Mouse (Mus musculus) small intestine, adult 2 months (tissue): ENCODE measurements around the gene Apopt1. TPM values are rescaled to one million over a fixed set of nuclear protein-coding genes. Genes with fewer than 3 reads are reported as not detected.

ENCODE experiments used
- H3K27ac ChIP-seq: fragments of 200-500 bp; 2 replicates; pipeline ENCODE4 v1.5.1; 2012; ENCODE audit warnings: low read depth, low read length, control low read depth, inconsistent platforms; ENCODE audit not compliant: insufficient read depth
- H3K27me3 ChIP-seq: fragments of 200-500 bp; 2 replicates; pipeline ENCODE4 v1.6.1; 2012; ENCODE audit warnings: mild to moderate bottlenecking, moderate library complexity, low read length, inconsistent platforms; ENCODE audit not compliant: control insufficient read depth, insufficient read depth
- H3K36me3 ChIP-seq: fragments of 200-500 bp; 2 replicates; pipeline ENCODE4 v1.6.1; 2012; ENCODE audit warnings: mild to moderate bottlenecking, low read length, control low read depth, inconsistent platforms; ENCODE audit not compliant: control insufficient read depth, insufficient read depth
- H3K4me1 ChIP-seq: fragments of 200-500 bp; 2 replicates; pipeline ENCODE4 v1.6.1; 2012; ENCODE audit warnings: low read length, inconsistent platforms, mixed read lengths; ENCODE audit not compliant: control insufficient read depth, insufficient read depth, insufficient read length
- H3K4me3 ChIP-seq: fragments of 200-500 bp; 2 replicates; pipeline ENCODE4 v1.5.1; 2012; ENCODE audit warnings: low read depth, mild to moderate bottlenecking, control low read depth, inconsistent platforms, low read length, moderate library complexity
- CTCF ChIP-seq: fragments of 200-500 bp; IDR thresholded peaks from 2 replicates; pipeline ENCODE4 v1.5.1; 2012; ENCODE audit warnings: low read depth, mild to moderate bottlenecking, control low read depth, inconsistent platforms, low read length, moderate library complexity, mixed read lengths; ENCODE audit not compliant: insufficient replicate concordance, insufficient read length; ENCODE audit errors: extremely low read depth
- POLR2A ChIP-seq: fragments of 200-500 bp; IDR thresholded peaks from 2 replicates; pipeline ENCODE4 v1.6.1; 2012; ENCODE audit warnings: low read depth, mild to moderate bottlenecking, control low read depth, inconsistent platforms, low read length, moderate library complexity
- WGBS: fragments of 180-500 bp; shearing (Covaris S2); methylation state at CpG from one replicate; pipeline ENCODE4 v1.1.7; 2018; 5-methylcytosine and 5-hydroxymethylcytosine counted together
- polyA plus RNA-seq: library from polyadenylated mRNA; depleted of rRNA; stranded (reverse); fragments of >200 nt; gene quantifications from 2 replicates; pipeline ENCODE4 v1.2.3, GENCODE M21; 2012

Apopt1 gene
- polyA plus RNA-seq, 1 experiment, result 16.7 TPM

- WGBS, result 85% methylated on average over 10 of the region's 10 CpGs
- no peak for TF ChIP-seq CTCF
- no peak for TF ChIP-seq POLR2A
- Histone ChIP-seq H3K4me3 (no peak overlapping the region), H3K27ac (no peak overlapping the region), H3K27me3 (no peaks in the 10 kb centered on the region), H3K4me1 (peaks cover 17% of the 10 kb centered on the region; the same call in 1 of the 2 replicates), H3K36me3 (peaks cover 29% of the 10 kb centered on the region)
These were observed 57.6 kb downstream of the Apopt1 start for GRCm38 (mm10) chr12:111770651-111771050.

- WGBS, result 86% methylated on average over 16 of the region's 16 CpGs
- H3K27ac ChIP-seq, result no peak overlapping the region
- H3K4me1 ChIP-seq, result peaks cover 2% of the 10 kb centered on the region; the same call in 1 of the 2 replicates
- peaks cover 60% of the 10 kb centered on the region for H3K36me3 ChIP-seq
- no peak for TF ChIP-seq POLR2A
- TF ChIP-seq CTCF, result no peak
- H3K27me3 ChIP-seq, result no peaks in the 10 kb centered on the region
- no peak overlapping the region for H3K4me3 ChIP-seq
These were observed 61.1 kb downstream of the Apopt1 start for GRCm38 (mm10) chr12:111774156-111774555.

- Histone ChIP-seq H3K27me3 (no peaks in the 10 kb centered on the region), H3K36me3 (peaks cover 67% of the 10 kb centered on the region), H3K27ac (no peak overlapping the region), H3K4me3 (no peak overlapping the region), H3K4me1 (no peaks in the 10 kb centered on the region)
- TF ChIP-seq CTCF, result no peak
- TF ChIP-seq POLR2A, result no peak
- WGBS, result 91% methylated on average over 15 of the region's 15 CpGs
These were observed 61.8 kb downstream of the Apopt1 start for GRCm38 (mm10) chr12:111774845-111775244.

GRCm38 (mm10) chr12:111777919-111778318, 64.9 kb downstream of the Apopt1 start:
- TF ChIP-seq POLR2A (no peak), CTCF (no peak)
- H3K36me3 ChIP-seq, result peaks cover 84% of the 10 kb centered on the region
- no peak overlapping the region for H3K27ac ChIP-seq
- no peaks in the 10 kb centered on the region for H3K4me1 ChIP-seq
- no peak overlapping the region for H3K4me3 ChIP-seq
- WGBS, result 78% methylated on average over 13 of the region's 13 CpGs
- H3K27me3 ChIP-seq, result no peaks in the 10 kb centered on the region

GRCm38 (mm10) chr12:111779544-111779943, 66.5 kb downstream of the Apopt1 start:
- WGBS, result 100% methylated on average over 1 of the region's 1 CpGs
- H3K4me1 ChIP-seq, result no peaks in the 10 kb centered on the region

GRCm38 (mm10) chr12:111785174-111785573, 72.1 kb downstream of the Apopt1 start:
- WGBS, result 39% methylated on average over 15 of the region's 15 CpGs

More at GRCm38 (mm10) chr12:111779544-111779943, 66.5 kb downstream of the Apopt1 start:
- no peak overlapping the region for H3K4me3 ChIP-seq
- H3K36me3 ChIP-seq, result peaks cover 81% of the 10 kb centered on the region
- no peak overlapping the region for H3K27ac ChIP-seq
- TF ChIP-seq CTCF, result peak; percentile 46; the same call in 1 of the 2 replicates
- TF ChIP-seq POLR2A, result no peak
- no peaks in the 10 kb centered on the region for H3K27me3 ChIP-seq

GRCm38 (mm10) chr12:111787015-111787414, 74.0 kb downstream of the Apopt1 start:
- H3K4me3 ChIP-seq, result no peak overlapping the region
- TF ChIP-seq CTCF (no peak), POLR2A (no peak)
- H3K27ac ChIP-seq, result no peak overlapping the region
- H3K27me3 ChIP-seq, result no peaks in the 10 kb centered on the region
- peaks cover 2% of the 10 kb centered on the region; the same call in 1 of the 2 replicates for H3K4me1 ChIP-seq
- 91% methylated on average over 6 of the region's 6 CpGs for WGBS
- H3K36me3 ChIP-seq, result peaks cover 76% of the 10 kb centered on the region

More at GRCm38 (mm10) chr12:111785174-111785573, 72.1 kb downstream of the Apopt1 start:
- TF ChIP-seq CTCF, result no peak
- TF ChIP-seq POLR2A, result no peak
- H3K27me3 ChIP-seq, result no peaks in the 10 kb centered on the region
- H3K27ac ChIP-seq, result no peak overlapping the region
- H3K4me3 ChIP-seq, result no peak overlapping the region
- H3K36me3 ChIP-seq, result peaks cover 79% of the 10 kb centered on the region
- peaks cover 2% of the 10 kb centered on the region; the same call in 1 of the 2 replicates for H3K4me1 ChIP-seq
